Mouse (Mus musculus) embryonic facial prominence, embryonic 14.5 days (tissue): ENCODE results near the gene Ccdc142. TPM values are rescaled to one million over a fixed set of nuclear protein-coding genes. Genes with fewer than 3 reads are reported as not detected.

Source experiments
- ATAC-seq: fragments of 200-750 bp; cut with Nextera tagmentation; 2 replicates; pipeline ENCODE4 v1.8.0; 2017; ENCODE audit warnings: low read depth, moderate number of reproducible peaks, moderate TSS enrichment
- DNase-seq: peaks from one replicate; pipeline ENCODE4 v3.0.0-alpha.2; 2015; ENCODE audit warnings: low spot score
- H3K27ac ChIP-seq: fragments of 300-500 bp; sonication (generic); replicated peaks from 2 replicates; pipeline ENCODE4 v1.5.1; 2014; ENCODE audit warnings: low read depth, mild to moderate bottlenecking, low read length, moderate library complexity
- H3K27me3 ChIP-seq: fragments of 300-500 bp; sonication (generic); replicated peaks from 2 replicates; pipeline ENCODE4 v1.6.1; 2014; ENCODE audit warnings: low read length; ENCODE audit not compliant: control insufficient read depth, insufficient read depth
- H3K36me3 ChIP-seq: fragments of 300-500 bp; sonication (generic); 2 replicates; pipeline ENCODE4 v1.6.1; 2014; ENCODE audit warnings: low read length, mixed read lengths; ENCODE audit not compliant: control insufficient read depth, insufficient read depth
- H3K4me1 ChIP-seq: fragments of 300-500 bp; sonication (generic); 2 replicates; pipeline ENCODE4 v1.6.1; 2014; ENCODE audit warnings: antibody characterized with exemption, low read length; ENCODE audit not compliant: control insufficient read depth, insufficient read depth
- H3K4me2 ChIP-seq: fragments of 300-500 bp; sonication (generic); 2 replicates; pipeline ENCODE4 v1.6.1; 2014; ENCODE audit warnings: low read depth, mild to moderate bottlenecking, low read length, moderate library complexity, mixed read lengths
- H3K4me3 ChIP-seq: fragments of 300-500 bp; sonication (generic); 2 replicates; pipeline ENCODE4 v1.5.1; 2014; ENCODE audit warnings: low read depth, mild to moderate bottlenecking, low read length
- H3K9ac ChIP-seq: fragments of 300-500 bp; sonication (generic); 2 replicates; pipeline ENCODE4 v1.6.1; 2014; ENCODE audit warnings: low read depth, mild to moderate bottlenecking, low read length, moderate library complexity, mixed read lengths
- H3K9me3 ChIP-seq: fragments of 300-500 bp; sonication (generic); 2 replicates; pipeline ENCODE4 v1.6.1; 2016; ENCODE audit warnings: low read length; ENCODE audit not compliant: control insufficient read depth
- WGBS: fragments of 180-500 bp; shearing (Covaris S2); extraction: QIAGEN DNeasy Blood & Tissue Kit; methylation state at CpG from one replicate; pipeline ENCODE4 v1.1.7; 2014; 5-methylcytosine and 5-hydroxymethylcytosine counted together
- polyA plus RNA-seq: library from polyadenylated mRNA; unstranded; fragments of >200 nt; fragmentation: Nextera tagmentation; extraction: Ambion mirVana; gene quantifications from 2 replicates; pipeline ENCODE4 v1.2.1, GENCODE M21; 2014

Ccdc142 gene
- polyA plus RNA-seq, 1 experiment from 2014 or later, result 3.4 TPM

GRCm38 (mm10) chr6:83095968-83096367 lies 5.4 kb upstream of the Ccdc142 start:
- Histone ChIP-seq H3K4me1 (no peaks in the 10 kb centered on the region), H3K9me3 (peaks cover 4% of the 10 kb centered on the region; the same call in 1 of the 2 replicates), H3K36me3 (no peaks in the 10 kb centered on the region), H3K4me2 (no peak overlapping the region), H3K9ac (no peak overlapping the region), H3K4me3 (no peak overlapping the region), H3K27ac (no peak overlapping the region), H3K27me3 (0 out of 2 replicates have a peak, but pooled peaks cover 5% of the 10 kb centered on the region)
- 41% methylated on average over 6 of the region's 6 CpGs for WGBS
- no peak for DNase-seq
- no peak for ATAC-seq

GRCm38 (mm10) chr6:83098411-83098810 lies 3.0 kb upstream of the Ccdc142 start:
- DNase-seq (no peak), ATAC-seq (no peak)
- Histone ChIP-seq H3K4me2 (no peak overlapping the region), H3K4me3 (no peak overlapping the region), H3K9ac (no peak overlapping the region), H3K9me3 (peaks cover 4% of the 10 kb centered on the region; the same call in 1 of the 2 replicates), H3K27me3 (0 out of 2 replicates have a peak, but pooled peaks cover 5% of the 10 kb centered on the region), H3K27ac (no peak overlapping the region), H3K4me1 (peaks cover 5% of the 10 kb centered on the region; the same call in 1 of the 2 replicates), H3K36me3 (no peaks in the 10 kb centered on the region)
- WGBS, result 63% methylated on average over 2 of the region's 2 CpGs

GRCm38 (mm10) chr6:83101688-83102556 lies 521 bp downstream of the Ccdc142 start:
- ATAC-seq, result peak; percentile 82
- H3K4me3 ChIP-seq, result peak overlapping the region; percentile 73
- 0 out of 2 replicates have a peak, but pooled peaks cover 3% of the 10 kb centered on the region for H3K36me3 ChIP-seq
- 0 out of 2 replicates have a peak, but pooled peaks cover 5% of the 10 kb centered on the region for H3K27me3 ChIP-seq
- no peaks in the 10 kb centered on the region for H3K9me3 ChIP-seq
- H3K4me2 ChIP-seq, result peak overlapping the region; percentile 97
- WGBS, result under 1% methylated on average over 58 of the region's 74 CpGs
- H3K27ac ChIP-seq, result peak overlapping the region; percentile 74
- peak; percentile 79 for DNase-seq
- peaks cover 5% of the 10 kb centered on the region; the same call in 1 of the 2 replicates for H3K4me1 ChIP-seq
- H3K9ac ChIP-seq, result peak overlapping the region; percentile 73

- ATAC-seq (no peak), DNase-seq (no peak)
- 0 out of 2 replicates have a peak, but pooled peaks cover 3% of the 10 kb centered on the region for H3K36me3 ChIP-seq
- H3K4me2 ChIP-seq, result peak overlapping the region; percentile 97
- H3K27me3 ChIP-seq, result 0 out of 2 replicates have a peak, but pooled peaks cover 5% of the 10 kb centered on the region
- H3K9me3 ChIP-seq, result no peaks in the 10 kb centered on the region
- H3K27ac ChIP-seq, result no peak overlapping the region
- H3K4me3 ChIP-seq, result no peak overlapping the region
- 52% methylated on average over 11 of the region's 11 CpGs for WGBS
- peaks cover 9% of the 10 kb centered on the region for H3K4me1 ChIP-seq
- H3K9ac ChIP-seq, result peak overlapping the region; percentile 73
Measured at GRCm38 (mm10) chr6:83103130-83103650, 1.8 kb downstream of the Ccdc142 start.

DNA sequence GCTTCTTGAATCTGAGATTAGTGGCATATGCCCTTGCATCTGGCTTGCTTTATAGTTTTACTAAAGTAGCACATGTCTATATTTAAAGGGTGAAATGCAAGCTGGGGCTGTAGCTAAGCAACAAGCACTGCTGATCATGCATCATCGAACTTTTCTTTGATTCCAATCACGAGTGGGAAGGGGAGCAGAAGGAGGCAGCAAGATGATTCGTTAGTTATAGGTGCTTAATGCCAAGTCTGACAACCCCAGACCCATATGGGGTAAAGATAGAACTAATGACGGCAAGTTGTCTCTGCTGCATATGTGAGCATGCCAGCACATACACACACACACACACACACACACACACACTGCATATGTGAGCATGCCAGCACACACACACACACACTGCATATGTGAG lies 2.8 kb downstream of the Ccdc142 start:
- Histone ChIP-seq H3K27me3 (0 out of 2 replicates have a peak, but pooled peaks cover 5% of the 10 kb centered on the region), H3K9ac (no peak overlapping the region), H3K4me1 (peaks cover 12% of the 10 kb centered on the region), H3K4me2 (no peak overlapping the region), H3K27ac (no peak overlapping the region), H3K9me3 (no peaks in the 10 kb centered on the region), H3K4me3 (no peak overlapping the region), H3K36me3 (0 out of 2 replicates have a peak, but pooled peaks cover 3% of the 10 kb centered on the region)
- DNase-seq, result no peak
- 67% methylated on average over 4 of the region's 4 CpGs for WGBS
- no peak for ATAC-seq

- Histone ChIP-seq H3K4me2 (peak overlapping the region; percentile 90), H3K9ac (peak overlapping the region; percentile 86), H3K4me3 (peak overlapping the region; percentile 91), H3K27me3 (no peaks in the 10 kb centered on the region), H3K4me1 (peaks cover 16% of the 10 kb centered on the region), H3K27ac (peak overlapping the region; percentile 67; the same call in 1 of the 2 replicates), H3K9me3 (no peaks in the 10 kb centered on the region), H3K36me3 (peaks cover 7% of the 10 kb centered on the region; the same call in 1 of the 2 replicates)
- peak; percentile 48 for ATAC-seq
- 35% methylated on average over 12 of the region's 13 CpGs for WGBS
- peak; percentile 75 for DNase-seq
Measured at GRCm38 (mm10) chr6:83107566-83108400, 6.4 kb downstream of the Ccdc142 start.

GRCm38 (mm10) chr6:83108762-83109668 lies 7.6 kb downstream of the Ccdc142 start, which contains the start of gene Mrpl53:
TSS of gene Mrpl53 (plus strand) at chr6:83109040.
- ATAC-seq, result peak; percentile 92
- H3K27me3 ChIP-seq, result no peaks in the 10 kb centered on the region
- H3K9ac ChIP-seq, result peak within 1 kb of the TSS; percentile 86

More at GRCm38 (mm10) chr6:83108762-83109668, 7.6 kb downstream of the Ccdc142 start, which contains the start of gene Mrpl53:
- DNase-seq, result peak; percentile 84
- peak within 1 kb of the TSS; percentile 67 for H3K27ac ChIP-seq
- peaks cover 13% of the 10 kb centered on the region for H3K4me1 ChIP-seq
- peak within 1 kb of the TSS; percentile 90 for H3K4me2 ChIP-seq
- WGBS, result 0% methylated on average over 65 of the region's 76 CpGs
- no peaks in the 10 kb centered on the region for H3K9me3 ChIP-seq
- H3K36me3 ChIP-seq, result peaks cover 7% of the 10 kb centered on the region; the same call in 1 of the 2 replicates
- H3K4me3 ChIP-seq, result peak within 1 kb of the TSS; percentile 91
